Mouse (Mus musculus): ENCODE results near the gene Pdzk1. TPM values are rescaled to one million over a fixed set of nuclear protein-coding genes. Genes with fewer than 3 reads are reported as not detected.

The Pdzk1 gene
- total and polyA plus RNA-seq, 3 experiments: 0.18 to 0.27 TPM; not detected in 1

DNA sequence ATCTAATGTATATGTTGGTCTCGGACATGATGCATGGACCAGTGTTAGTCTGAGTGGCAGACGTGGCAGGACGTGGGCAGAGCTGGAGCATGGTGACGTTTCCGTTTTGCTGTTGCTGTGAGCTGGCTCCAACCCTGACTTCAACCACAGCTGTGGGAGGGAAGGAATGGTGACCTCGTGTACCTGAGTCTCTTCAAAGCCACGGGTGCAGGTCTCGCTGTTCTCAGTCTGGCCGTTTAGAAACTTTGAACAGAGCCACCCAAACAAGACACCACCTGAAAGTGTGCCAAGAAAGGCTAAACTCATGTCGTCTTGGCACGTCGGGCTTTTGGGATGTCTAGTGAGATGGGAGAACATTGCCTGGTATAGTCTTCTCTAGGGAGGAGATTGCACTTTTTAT, 17.9 kb downstream of the Pdzk1 start:
- no peak overlapping the region for H3K9ac ChIP-seq (ENCODE audit: control insufficient read depth, low read depth, low read length, poor library complexity, severe bottlenecking)
- no peaks in the 10 kb centered on the region for H3K36me3 ChIP-seq (ENCODE audit: control insufficient read depth in 1 of 2, insufficient read depth in 2 of 2, low read length in 2 of 2)
- H3K79me2 ChIP-seq (ENCODE audit: control insufficient read depth, insufficient read depth, low read length, poor library complexity): no peaks in the 10 kb centered on the region
- H3K4me1 ChIP-seq (ENCODE audit: control insufficient read depth in 1 of 2, insufficient read depth in 2 of 2, low read length in 2 of 2): no peaks in the 10 kb centered on the region
- no peak overlapping the region for H3K27ac ChIP-seq (ENCODE audit: control insufficient read depth, low read depth, low read length)
- H3K4me3 ChIP-seq (ENCODE audit: control insufficient read depth in 1 of 2, insufficient read depth in 1 of 2, low read depth in 2 of 2, low read length in 2 of 2): no peak overlapping the region
- H3K9me3 ChIP-seq (replicated peaks; ENCODE audit: insufficient read depth, low read length): no peaks in the 10 kb centered on the region
- peaks cover 0 to 3% of the 10 kb centered on the region in 2 experiments; a peak in 2 of 4 replicates for H3K27me3 ChIP-seq (ENCODE audit: control insufficient read depth in 1 of 2, insufficient read depth in 2 of 2, low read length in 2 of 2)
- no peak for DNase-seq (ENCODE audit: low read depth, low spot score)
- TF ChIP-seq USF2 (IDR thresholded peaks at IDR 0.05; ENCODE audit: borderline replicate concordance in 1 of 2, insufficient read depth in 1 of 2, low read depth in 1 of 2, low read length in 2 of 2): no peak
- TF ChIP-seq ZKSCAN1 (IDR thresholded peaks at IDR 0.05; ENCODE audit: low read depth, low read length): no peak
- no peak for TF ChIP-seq USF1 (IDR thresholded peaks at IDR 0.05; ENCODE audit: low read depth, low read length)
- no peak for TF ChIP-seq UBTF (IDR thresholded peaks at IDR 0.05; ENCODE audit: borderline replicate concordance, insufficient read depth, low read depth, low read length)
- TF ChIP-seq TCF12 (IDR thresholded peaks at IDR 0.05; ENCODE audit: low read depth, low read length): no peak
- no peak for TF ChIP-seq MEF2A (IDR thresholded peaks at IDR 0.05; ENCODE audit: extremely low read depth, insufficient replicate concordance, low read depth, low read length, poor library complexity, severe bottlenecking)
- no peak for TF ChIP-seq HCFC1 (IDR thresholded peaks at IDR 0.05; ENCODE audit: low read depth, low read length)
- TF ChIP-seq GATA1 (IDR thresholded peaks at IDR 0.05; ENCODE audit: low read depth, low read length): no peak
- TF ChIP-seq JUND (IDR thresholded peaks at IDR 0.05; ENCODE audit: low read depth, low read length): no peak
- no peak for TF ChIP-seq RAD21 (IDR thresholded peaks at IDR 0.05; ENCODE audit: low read depth, low read length)
- TF ChIP-seq ZMIZ1 (IDR thresholded peaks at IDR 0.05; ENCODE audit: low read depth, low read length): no peak

- Histone ChIP-seq H3K4me1 (ENCODE audit: control insufficient read depth in 1 of 2, insufficient read depth in 2 of 2, low read length in 2 of 2) (no peaks in the 10 kb centered on the region), H3K27me3 (ENCODE audit: control insufficient read depth in 1 of 2, insufficient read depth in 2 of 2, low read length in 2 of 2) (peaks cover 0 to 3% of the 10 kb centered on the region in 2 experiments; a peak in 2 of 4 replicates), H3K9me3 (replicated peaks; ENCODE audit: insufficient read depth, low read length) (no peaks in the 10 kb centered on the region), H3K4me3 (ENCODE audit: control insufficient read depth in 1 of 2, insufficient read depth in 1 of 2, low read depth in 2 of 2, low read length in 2 of 2) (no peak overlapping the region), H3K36me3 (ENCODE audit: control insufficient read depth in 1 of 2, insufficient read depth in 2 of 2, low read length in 2 of 2) (no peaks in the 10 kb centered on the region), H3K79me2 (ENCODE audit: control insufficient read depth, insufficient read depth, low read length, poor library complexity) (no peaks in the 10 kb centered on the region), H3K9ac (ENCODE audit: control insufficient read depth, low read depth, low read length, poor library complexity, severe bottlenecking) (no peak overlapping the region), H3K27ac (ENCODE audit: control insufficient read depth, low read depth, low read length) (no peak overlapping the region)
- TF ChIP-seq MAZ (IDR thresholded peaks at IDR 0.05; ENCODE audit: low read depth, low read length): no peak
- no peak for TF ChIP-seq NRF1 (IDR thresholded peaks at IDR 0.05; ENCODE audit: insufficient read depth, low read depth, low read length, poor library complexity, severe bottlenecking)
- no peak for TF ChIP-seq CHD2 (IDR thresholded peaks at IDR 0.05; ENCODE audit: low read length)
- TF ChIP-seq ZC3H11A (IDR thresholded peaks at IDR 0.05; ENCODE audit: low read depth, low read length): no peak
- TF ChIP-seq MAX (IDR thresholded peaks at IDR 0.05; ENCODE audit: low read length): no peak
- no peak for TF ChIP-seq NELFE (IDR thresholded peaks at IDR 0.05; ENCODE audit: low read depth, low read length)
- TF ChIP-seq GABPA (IDR thresholded peaks at IDR 0.05; ENCODE audit: low read depth, low read length): no peak
- no peak for TF ChIP-seq USF1 (IDR thresholded peaks at IDR 0.05; ENCODE audit: low read depth, low read length)
- no peak for TF ChIP-seq MEF2A (IDR thresholded peaks at IDR 0.05; ENCODE audit: extremely low read depth, insufficient replicate concordance, low read depth, low read length, poor library complexity, severe bottlenecking)
- no peak for TF ChIP-seq MAFK (IDR thresholded peaks at IDR 0.05; ENCODE audit: borderline replicate concordance, low read depth, low read length)
- TF ChIP-seq E2F4 (IDR thresholded peaks at IDR 0.05; ENCODE audit: borderline replicate concordance, low read depth, low read length): no peak
- TF ChIP-seq ZNF384 (IDR thresholded peaks at IDR 0.05; ENCODE audit: low read depth, low read length): no peak
- no peak for TF ChIP-seq EP300 (IDR thresholded peaks at IDR 0.05; ENCODE audit: low read depth in 1 of 2, low read length in 2 of 2)
- TF ChIP-seq SIN3A (IDR thresholded peaks at IDR 0.05; ENCODE audit: low read length): no peak
- no peak for TF ChIP-seq TAL1 (IDR thresholded peaks at IDR 0.05; ENCODE audit: low read length)
- no peak for DNase-seq (ENCODE audit: low read depth, low spot score)
Observed at GRCm38 (mm10) chr3:96847661-96848060, 18.6 kb downstream of the Pdzk1 start.
